Mouse (Mus musculus) liver, adult 2 months (tissue): ENCODE data around the gene Mospd3.

Source experiments
- CTCF ChIP-seq: fragments of 200-500 bp; IDR thresholded peaks from 2 replicates; pipeline ENCODE4 v1.5.1; 2011; ENCODE audit warnings: low read depth, low read length, control low read depth
- POLR2A ChIP-seq: fragments of 200-500 bp; IDR thresholded peaks from 2 replicates; pipeline ENCODE4 v1.6.1; 2011; ENCODE audit warnings: low read length, control low read depth; ENCODE audit not compliant: insufficient read depth; ENCODE audit errors: extremely low read depth

- TF ChIP-seq POLR2A (no peak), CTCF (no peak)
Measured at GRCm38 (mm10) chr5:137610056-137610455, 9.2 kb upstream of the Mospd3 start.
